Mouse (Mus musculus) liver, embryonic 14.5 days (tissue): ENCODE measurements around the gene Alg14.

Experiments
- CTCF ChIP-seq: IDR thresholded peaks from 2 replicates; pipeline ENCODE4 v1.5.1; 2016; ENCODE audit warnings: antibody characterized with exemption, low read depth, control low read depth
- EP300 ChIP-seq: IDR thresholded peaks from 2 replicates; pipeline ENCODE4 v1.6.1; 2016; ENCODE audit warnings: antibody characterized with exemption, low read depth

- TF ChIP-seq CTCF: no peak
- TF ChIP-seq EP300: no peak
These were observed 109.8 kb downstream of the Alg14 start for GRCm38 (mm10) chr3:121401384-121401783.
